Mouse (Mus musculus): ENCODE measurements around the gene Mrpl49. TPM values are rescaled to one million over a fixed set of nuclear protein-coding genes. Genes with fewer than 3 reads are reported as not detected.

Gene Mrpl49
- total and polyA plus RNA-seq, 3 experiments, result 41.8 to 46.9 (median 46.6) TPM

GRCm38 (mm10) chr19:6079983-6080480 lies 22.4 kb upstream of the Mrpl49 start, which contains the start of gene Tmem262:
Gene Tmem262, plus strand, starts transcription at chr19:6080033.
- H3K36me3 ChIP-seq (replicated peaks), result peaks cover 72% of the 10 kb centered on the region
- no peak within 1 kb of the TSS for H3K4me3 ChIP-seq (ENCODE audit: low read depth, low read length)
- no peak for DNase-seq (ENCODE audit: low spot score)
- ATAC-seq (ENCODE audit: extremely low read depth, insufficient number of reproducible peaks, low FRiP score, poor library complexity, severe bottlenecking), result no peak
- H3K27me3 ChIP-seq (ENCODE audit: insufficient read depth, low read length), result no peaks in the 10 kb centered on the region
- H3K4me1 ChIP-seq (ENCODE audit: insufficient read depth, low read depth, low read length), result peaks cover 41% of the 10 kb centered on the region
- no peak for TF ChIP-seq TAL1 (conservative IDR thresholded peaks at IDR 0.05; ENCODE audit: low read depth, low read length)
- no peak for TF ChIP-seq CTCF (IDR thresholded peaks at IDR 0.05; ENCODE audit: low read depth, low read length)
- no peak for TF ChIP-seq POLR2AphosphoS5 (IDR thresholded peaks at IDR 0.05; ENCODE audit: insufficient replicate concordance, low read depth, low read length)
- TF ChIP-seq GATA1 (IDR thresholded peaks at IDR 0.05; ENCODE audit: borderline replicate concordance, low read length), result no peak
- no peak for TF ChIP-seq GATA2 (IDR thresholded peaks at IDR 0.05; ENCODE audit: borderline replicate concordance, low read depth, low read length)
- no peaks in the 10 kb centered on the region for H3K9me3 ChIP-seq (replicated peaks)

GRCm38 (mm10) chr19:6076564-6077393 lies 19.2 kb upstream of the Mrpl49 start, which contains the start of gene Vps51:
Gene Vps51, minus strand, starts transcription at chr19:6077231.
- Histone ChIP-seq H3K9me3 (replicated peaks) (no peaks in the 10 kb centered on the region), H3K36me3 (replicated peaks) (peaks cover 80% of the 10 kb centered on the region), H3K4me3 (ENCODE audit: low read depth, low read length) (peak within 1 kb of the TSS; percentile 84), H3K4me1 (ENCODE audit: insufficient read depth, low read depth, low read length) (peaks cover 24% of the 10 kb centered on the region), H3K27me3 (ENCODE audit: insufficient read depth, low read length) (no peaks in the 10 kb centered on the region)
- DNase-seq (ENCODE audit: low spot score) (peak; percentile 89), ATAC-seq (ENCODE audit: extremely low read depth, insufficient number of reproducible peaks, low FRiP score, poor library complexity, severe bottlenecking) (peak; percentile 68)
- TF ChIP-seq CTCF (IDR thresholded peaks at IDR 0.05; ENCODE audit: low read depth, low read length) (no peak), TAL1 (conservative IDR thresholded peaks at IDR 0.05; ENCODE audit: low read depth, low read length) (no peak), GATA2 (IDR thresholded peaks at IDR 0.05; ENCODE audit: borderline replicate concordance, low read depth, low read length) (no peak), GATA1 (IDR thresholded peaks at IDR 0.05; ENCODE audit: borderline replicate concordance, low read length) (no peak), POLR2AphosphoS5 (IDR thresholded peaks at IDR 0.05; ENCODE audit: insufficient replicate concordance, low read depth, low read length) (no peak)

GRCm38 (mm10) chr19:6073889-6074288 lies 16.3 kb upstream of the Mrpl49 start:
- Histone ChIP-seq H3K4me1 (ENCODE audit: insufficient read depth, low read depth, low read length) (peaks cover 34% of the 10 kb centered on the region), H3K27me3 (ENCODE audit: insufficient read depth, low read length) (no peaks in the 10 kb centered on the region), H3K36me3 (replicated peaks) (peaks cover 81% of the 10 kb centered on the region), H3K4me3 (ENCODE audit: low read depth, low read length) (no peak overlapping the region), H3K9me3 (replicated peaks) (no peaks in the 10 kb centered on the region)
- DNase-seq (ENCODE audit: low spot score) (no peak), ATAC-seq (ENCODE audit: extremely low read depth, insufficient number of reproducible peaks, low FRiP score, poor library complexity, severe bottlenecking) (no peak)
- TF ChIP-seq TAL1 (conservative IDR thresholded peaks at IDR 0.05; ENCODE audit: low read depth, low read length) (no peak), GATA2 (IDR thresholded peaks at IDR 0.05; ENCODE audit: borderline replicate concordance, low read depth, low read length) (no peak), POLR2AphosphoS5 (IDR thresholded peaks at IDR 0.05; ENCODE audit: insufficient replicate concordance, low read depth, low read length) (no peak)

GRCm38 (mm10) chr19:6071261-6071660 lies 13.7 kb upstream of the Mrpl49 start:
- peak overlapping the region; percentile 3; the same call in 1 of the 2 replicates for H3K4me3 ChIP-seq (ENCODE audit: low read depth, low read length)
- H3K36me3 ChIP-seq (replicated peaks), result peaks cover 83% of the 10 kb centered on the region
- no peak for ATAC-seq (ENCODE audit: extremely low read depth, insufficient number of reproducible peaks, low FRiP score, poor library complexity, severe bottlenecking)
- no peaks in the 10 kb centered on the region for H3K27me3 ChIP-seq (ENCODE audit: insufficient read depth, low read length)
- TF ChIP-seq CTCF (IDR thresholded peaks at IDR 0.05; ENCODE audit: low read depth, low read length) (no peak), GATA1 (IDR thresholded peaks at IDR 0.05; ENCODE audit: borderline replicate concordance, low read length) (no peak), POLR2AphosphoS5 (IDR thresholded peaks at IDR 0.05; ENCODE audit: insufficient replicate concordance, low read depth, low read length) (no peak), GATA2 (IDR thresholded peaks at IDR 0.05; ENCODE audit: borderline replicate concordance, low read depth, low read length) (no peak), TAL1 (conservative IDR thresholded peaks at IDR 0.05; ENCODE audit: low read depth, low read length) (no peak)
- no peaks in the 10 kb centered on the region for H3K9me3 ChIP-seq (replicated peaks)
- peaks cover 46% of the 10 kb centered on the region for H3K4me1 ChIP-seq (ENCODE audit: insufficient read depth, low read depth, low read length)
- no peak for DNase-seq (ENCODE audit: low spot score)

- no peaks in the 10 kb centered on the region for H3K27me3 ChIP-seq (ENCODE audit: insufficient read depth, low read length)
- peaks cover 46% of the 10 kb centered on the region for H3K4me1 ChIP-seq (ENCODE audit: insufficient read depth, low read depth, low read length)
- ATAC-seq (ENCODE audit: extremely low read depth, insufficient number of reproducible peaks, low FRiP score, poor library complexity, severe bottlenecking), result no peak
- peak overlapping the region; percentile 3; the same call in 1 of the 2 replicates for H3K4me3 ChIP-seq (ENCODE audit: low read depth, low read length)
- no peak for DNase-seq (ENCODE audit: low spot score)
- H3K36me3 ChIP-seq (replicated peaks), result peaks cover 82% of the 10 kb centered on the region
- no peaks in the 10 kb centered on the region for H3K9me3 ChIP-seq (replicated peaks)
- TF ChIP-seq POLR2AphosphoS5 (IDR thresholded peaks at IDR 0.05; ENCODE audit: insufficient replicate concordance, low read depth, low read length), result no peak
- no peak for TF ChIP-seq CTCF (IDR thresholded peaks at IDR 0.05; ENCODE audit: low read depth, low read length)
- TF ChIP-seq GATA2 (IDR thresholded peaks at IDR 0.05; ENCODE audit: borderline replicate concordance, low read depth, low read length), result no peak
- TF ChIP-seq TAL1 (conservative IDR thresholded peaks at IDR 0.05; ENCODE audit: low read depth, low read length), result no peak
- TF ChIP-seq GATA1 (IDR thresholded peaks at IDR 0.05; ENCODE audit: borderline replicate concordance, low read length), result no peak
Measured at GRCm38 (mm10) chr19:6070571-6071250, 13.1 kb upstream of the Mrpl49 start.

GRCm38 (mm10) chr19:6069851-6070250 lies 12.3 kb upstream of the Mrpl49 start:
- Histone ChIP-seq H3K36me3 (replicated peaks) (peaks cover 80% of the 10 kb centered on the region), H3K4me3 (ENCODE audit: low read depth, low read length) (no peak overlapping the region), H3K4me1 (ENCODE audit: insufficient read depth, low read depth, low read length) (peaks cover 43% of the 10 kb centered on the region), H3K9me3 (replicated peaks) (no peaks in the 10 kb centered on the region), H3K27me3 (ENCODE audit: insufficient read depth, low read length) (no peaks in the 10 kb centered on the region)
- ATAC-seq (ENCODE audit: extremely low read depth, insufficient number of reproducible peaks, low FRiP score, poor library complexity, severe bottlenecking) (no peak), DNase-seq (ENCODE audit: low spot score) (no peak)
- TF ChIP-seq GATA2 (IDR thresholded peaks at IDR 0.05; ENCODE audit: borderline replicate concordance, low read depth, low read length) (no peak), TAL1 (conservative IDR thresholded peaks at IDR 0.05; ENCODE audit: low read depth, low read length) (no peak), POLR2AphosphoS5 (IDR thresholded peaks at IDR 0.05; ENCODE audit: insufficient replicate concordance, low read depth, low read length) (no peak), CTCF (IDR thresholded peaks at IDR 0.05; ENCODE audit: low read depth, low read length) (no peak)
